Mouse (Mus musculus) common myeloid progenitor, adult 5-6 weeks (primary cell): Measurements from ENCODE around the gene Myl6. TPM values are rescaled to one million over a fixed set of nuclear protein-coding genes. Genes with fewer than 3 reads are reported as not detected.

Source experiments
- ATAC-seq: replicated peaks from 2 replicates; pipeline ENCODE4 v1.8.0; 2016; ENCODE audit warnings: low read depth, mild to moderate bottlenecking, moderate TSS enrichment, inconsistent platforms; ENCODE audit not compliant: poor library complexity, severe bottlenecking
- total RNA-seq: library from RNA; stranded (forward); fragments of 200-1000, 187-1606 nt; gene quantifications from 2 replicates; pipeline ENCODE4 v1.2.3, GENCODE M21; 2017

Myl6 gene
- total RNA-seq, 1 experiment from 2014 or later: 1,004 TPM

DNA sequence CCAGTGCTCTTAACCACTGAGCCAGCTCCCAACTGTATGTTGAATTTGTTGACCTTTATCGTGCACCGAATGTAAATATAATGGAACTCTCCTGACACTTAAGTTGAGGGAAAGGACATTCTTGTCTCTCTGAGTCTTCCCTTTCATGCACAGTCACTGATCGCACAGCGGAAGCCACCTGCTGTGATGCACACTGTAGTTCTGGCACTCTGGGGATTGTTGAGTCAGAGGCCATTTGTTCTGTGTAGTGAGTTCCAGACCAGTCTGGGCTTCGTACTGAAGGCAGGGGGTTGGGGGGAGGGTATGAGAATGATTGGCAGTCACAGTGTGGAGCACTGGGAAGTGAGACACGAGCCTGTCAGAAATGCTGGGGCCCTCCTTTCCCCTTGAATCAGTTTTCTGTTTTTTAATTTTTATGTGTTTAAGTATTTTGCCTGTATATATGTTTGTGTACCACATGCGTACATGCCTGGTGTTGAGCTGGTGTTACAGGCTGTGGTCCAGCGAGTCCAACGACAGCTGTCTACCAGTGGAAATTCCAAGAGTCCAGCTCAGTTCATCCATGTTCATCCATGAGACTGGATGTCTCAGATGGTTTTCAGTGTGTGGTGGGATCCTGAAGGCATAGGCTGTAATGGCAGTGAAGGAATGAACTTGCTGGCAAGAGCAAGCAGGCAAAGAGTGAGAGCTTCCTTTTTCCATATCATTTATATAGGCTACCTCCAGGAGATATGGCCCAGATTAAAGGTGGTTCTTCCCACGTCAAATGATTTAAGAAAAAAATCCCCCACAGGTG, 52.4 kb downstream of the Myl6 start:
- ATAC-seq: no peak

Other genes starting within 250 kb of the Myl6 start
- 0.46 TPM in 1 of 2 replicates, not detected in the other for gene Apon, start 240.0 kb downstream of the Myl6 start, total RNA-seq
- not detected in 2 replicates for gene Apof, start 225.5 kb downstream of the Myl6 start, total RNA-seq
- 9.0 and 11.0 TPM in 2 replicates for gene Stat2, start 223.6 kb downstream of the Myl6 start, total RNA-seq
- 0.05 TPM in 1 of 2 replicates, not detected in the other for gene Il23a, start 195.4 kb downstream of the Myl6 start, total RNA-seq
- 12.8 and 13.7 TPM in 2 replicates for gene Pan2, start 190.8 kb downstream of the Myl6 start, total RNA-seq
- 94.4 and 114 TPM in 2 replicates for gene Cnpy2, start 171.7 kb downstream of the Myl6 start, total RNA-seq
- 100 and 116 TPM in 2 replicates for gene Cs, start 156.4 kb downstream of the Myl6 start, total RNA-seq
- gene Coq10a, start 125.1 kb downstream of the Myl6 start, total RNA-seq: 6.4 and 11.8 TPM in 2 replicates
- 9.8 and 17.4 TPM in 2 replicates for gene Ankrd52, start 117.0 kb downstream of the Myl6 start, total RNA-seq
- gene Slc39a5, start 92.9 kb downstream of the Myl6 start, total RNA-seq: not detected in 2 replicates
- gene Nabp2, start 82.7 kb downstream of the Myl6 start, total RNA-seq: 45.7 and 64.8 TPM in 2 replicates
- gene Rnf41, start 82.5 kb downstream of the Myl6 start, total RNA-seq: 13.0 and 13.5 TPM in 2 replicates
- gene Smarcc2, start 34.9 kb downstream of the Myl6 start, total RNA-seq: 71.9 and 92.2 TPM in 2 replicates
- 0.55 TPM in 1 of 2 replicates, not detected in the other for gene Myl6b, start 4.5 kb upstream of the Myl6 start, total RNA-seq
- gene Esyt1, start 31.7 kb upstream of the Myl6 start, total RNA-seq: 70.9 and 76.6 TPM in 2 replicates
- 8.6 and 10.6 TPM in 2 replicates for gene Zc3h10, start 53.6 kb upstream of the Myl6 start, total RNA-seq
- 3,010 and 3,037 TPM in 2 replicates for gene Rpl41, start 55.2 kb upstream of the Myl6 start, total RNA-seq
- 385 and 532 TPM in 2 replicates for gene Pa2g4, start 71.8 kb upstream of the Myl6 start, total RNA-seq
- gene Erbb3, start 95.5 kb upstream of the Myl6 start, total RNA-seq: 1.0 and 1.8 TPM in 2 replicates
- 1,052 and 1,471 TPM in 2 replicates for gene Rps26, start 132.6 kb upstream of the Myl6 start, total RNA-seq
- gene Ikzf4, start 151.8 kb upstream of the Myl6 start, total RNA-seq: not detected in 2 replicates
- 4.6 and 5.2 TPM in 2 replicates for gene Suox, start 179.9 kb upstream of the Myl6 start, total RNA-seq
- 24.5 and 29.0 TPM in 2 replicates for gene Rab5b, start 202.1 kb upstream of the Myl6 start, total RNA-seq
- not detected in 2 replicates for gene Pmel, start 210.1 kb upstream of the Myl6 start, total RNA-seq
- 50.2 and 69.2 TPM in 2 replicates for gene Cdk2, start 210.9 kb upstream of the Myl6 start, total RNA-seq